Mouse (Mus musculus) stomach, postnatal 0 days (tissue): Measurements from ENCODE around the gene Pbx2.

Experiments used
- CTCF ChIP-seq: IDR thresholded peaks from 2 replicates; pipeline ENCODE4 v1.5.1; 2016; ENCODE audit warnings: antibody characterized with exemption, low read depth, mild to moderate bottlenecking, moderate library complexity
- EP300 ChIP-seq: optimal IDR thresholded peaks from 2 replicates; pipeline ENCODE3; 2016; ENCODE audit warnings: antibody characterized with exemption

DNA sequence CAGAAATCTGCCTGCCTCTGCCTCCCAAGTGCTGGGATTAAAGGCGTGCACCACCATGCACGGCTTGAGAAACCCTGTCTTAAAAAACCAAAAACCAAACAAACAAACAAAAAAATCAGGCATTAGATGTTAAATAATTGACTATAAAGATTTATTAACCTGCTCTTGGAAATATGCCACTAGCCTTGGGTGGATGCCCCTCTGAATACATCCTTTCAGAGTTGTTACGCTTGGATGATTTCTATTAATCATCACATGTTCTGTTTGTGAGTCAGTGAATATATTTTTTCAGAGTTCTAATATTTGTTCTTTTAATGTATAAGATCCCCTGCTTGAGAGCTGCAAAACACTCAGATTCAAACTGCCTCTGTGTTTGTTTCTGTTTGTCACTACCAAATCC is 33.9 kb downstream of the Pbx2 start:
- no peak for TF ChIP-seq CTCF
- TF ChIP-seq EP300, result no peak
